Mouse (Mus musculus) kidney, adult 2 months (tissue): Measurements from ENCODE around the gene Bach2.

Experiments used
- CTCF ChIP-seq: fragments of 200-500 bp; conservative IDR thresholded peaks from 2 replicates; pipeline ENCODE4 v1.5.1; 2011; ENCODE audit warnings: low read depth, mild to moderate bottlenecking, control low read depth, low read length, moderate library complexity, mixed read lengths; ENCODE audit not compliant: insufficient read depth, insufficient read length
- POLR2A ChIP-seq: fragments of 200-500 bp; IDR thresholded peaks from one replicate; pipeline ENCODE4 v1.6.1; 2011; ENCODE audit warnings: low read depth, low read length, control low read depth

DNA sequence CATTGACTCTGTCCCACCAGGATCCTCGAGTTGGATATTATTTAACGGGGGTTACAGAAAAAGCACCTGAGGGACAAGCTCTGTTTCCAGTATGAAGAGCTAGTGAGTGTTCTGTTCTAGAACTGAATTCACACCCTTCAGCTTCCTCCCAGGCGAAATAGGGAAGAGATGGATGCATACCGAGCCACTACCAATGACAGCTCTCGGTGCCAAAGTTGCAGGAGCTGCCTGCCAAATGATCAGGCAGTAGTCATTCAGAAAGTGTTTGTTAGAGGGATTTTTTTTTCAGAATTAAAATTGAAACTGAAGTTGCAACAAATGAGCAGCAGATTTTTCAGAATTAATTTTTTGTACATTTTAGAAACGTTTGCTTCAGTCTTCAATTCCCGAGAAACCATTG lies 223.4 kb downstream of the Bach2 start:
- TF ChIP-seq CTCF = no peak
- no peak for TF ChIP-seq POLR2A
